Mouse (Mus musculus): ENCODE data around the gene Btn1a1. TPM values are rescaled to one million over a fixed set of nuclear protein-coding genes. Genes with fewer than 3 reads are reported as not detected.
A peak's percentile ranks its signal among the peaks of the same experiment; 100 is the strongest.

Btn1a1 gene
- polyA plus RNA-seq, 2 experiments: 0.31 TPM; not detected in 1

- Histone ChIP-seq H3K4me3 (replicated peaks; ENCODE audit: low read length) (peak overlapping the region; percentile 34), H3K27me3 (ENCODE audit: control insufficient read depth, insufficient read depth, low read length) (no peaks in the 10 kb centered on the region), H3K27ac (replicated peaks; ENCODE audit: low read depth, low read length) (no peak overlapping the region), H3K9ac (ENCODE audit: low read depth, low read length, severe bottlenecking) (peak overlapping the region; percentile 40), H3K4me2 (replicated peaks; ENCODE audit: low read depth, low read length, severe bottlenecking) (peak overlapping the region; percentile 55), H3K9me3 (ENCODE audit: control insufficient read depth, low read length) (no peaks in the 10 kb centered on the region), H3K4me1 (ENCODE audit: control insufficient read depth, insufficient read depth, low read length) (no peaks in the 10 kb centered on the region), H3K36me3 (ENCODE audit: control insufficient read depth, insufficient read depth, low read length) (no peaks in the 10 kb centered on the region)
- ATAC-seq (ENCODE audit: low FRiP score, low read depth) (no peak), DNase-seq (ENCODE audit: low spot score) (no peak)
- WGBS: 2% methylated on average over 12 of the region's 12 CpGs
- TF ChIP-seq POLR2A (IDR thresholded peaks at IDR 0.05; ENCODE audit: borderline replicate concordance, extremely low read depth, insufficient read depth, insufficient read length): no peak
Observed at GRCm38 (mm10) chr13:23435676-23436075, 30.0 kb downstream of the Btn1a1 start.

GRCm38 (mm10) chr13:23435241-23435640 is 30.5 kb downstream of the Btn1a1 start:
- Histone ChIP-seq H3K9me3 (ENCODE audit: control insufficient read depth, low read length) (no peaks in the 10 kb centered on the region), H3K4me2 (replicated peaks; ENCODE audit: low read depth, low read length, severe bottlenecking) (peak overlapping the region; percentile 55), H3K27me3 (ENCODE audit: control insufficient read depth, insufficient read depth, low read length) (no peaks in the 10 kb centered on the region), H3K9ac (ENCODE audit: low read depth, low read length, severe bottlenecking) (peak overlapping the region; percentile 40), H3K4me1 (ENCODE audit: control insufficient read depth, insufficient read depth, low read length) (no peaks in the 10 kb centered on the region), H3K36me3 (ENCODE audit: control insufficient read depth, insufficient read depth, low read length) (no peaks in the 10 kb centered on the region), H3K4me3 (replicated peaks; ENCODE audit: low read length) (peak overlapping the region; percentile 34), H3K27ac (replicated peaks; ENCODE audit: low read depth, low read length) (no peak overlapping the region)
- no peak for TF ChIP-seq POLR2A (IDR thresholded peaks at IDR 0.05; ENCODE audit: borderline replicate concordance, extremely low read depth, insufficient read depth, insufficient read length)
- WGBS: 21% methylated on average over 4 of the region's 4 CpGs
- ATAC-seq (ENCODE audit: low FRiP score, low read depth) (no peak), DNase-seq (ENCODE audit: low spot score) (no peak)

GRCm38 (mm10) chr13:23434426-23434825 is 31.3 kb downstream of the Btn1a1 start:
- H3K4me3 ChIP-seq (replicated peaks; ENCODE audit: low read length): no peak overlapping the region
- peak overlapping the region; percentile 28; the same call in 1 of the 2 replicates for H3K4me2 ChIP-seq (replicated peaks; ENCODE audit: low read depth, low read length, severe bottlenecking)
- H3K4me1 ChIP-seq (ENCODE audit: control insufficient read depth, insufficient read depth, low read length): peaks cover 7% of the 10 kb centered on the region
- DNase-seq (ENCODE audit: low spot score) (no peak), ATAC-seq (ENCODE audit: low FRiP score, low read depth) (no peak)
- H3K27ac ChIP-seq (replicated peaks; ENCODE audit: low read depth, low read length): no peak overlapping the region
- no peaks in the 10 kb centered on the region for H3K36me3 ChIP-seq (ENCODE audit: control insufficient read depth, insufficient read depth, low read length)
- WGBS: 16% methylated on average over 7 of the region's 7 CpGs
- 0 out of 2 replicates have a peak overlapping the region, but pooled peaks have one; percentile 5 for H3K9ac ChIP-seq (ENCODE audit: low read depth, low read length, severe bottlenecking)
- no peaks in the 10 kb centered on the region for H3K27me3 ChIP-seq (ENCODE audit: control insufficient read depth, insufficient read depth, low read length)
- TF ChIP-seq POLR2A (IDR thresholded peaks at IDR 0.05; ENCODE audit: borderline replicate concordance, extremely low read depth, insufficient read depth, insufficient read length): no peak
- H3K9me3 ChIP-seq (ENCODE audit: control insufficient read depth, low read length): no peaks in the 10 kb centered on the region

GRCm38 (mm10) chr13:23433801-23434200 is 31.9 kb downstream of the Btn1a1 start:
- 64% methylated on average over 5 of the region's 5 CpGs for WGBS
- Histone ChIP-seq H3K27me3 (ENCODE audit: control insufficient read depth, insufficient read depth, low read length) (no peaks in the 10 kb centered on the region), H3K27ac (replicated peaks; ENCODE audit: low read depth, low read length) (no peak overlapping the region), H3K4me1 (ENCODE audit: control insufficient read depth, insufficient read depth, low read length) (peaks cover 11% of the 10 kb centered on the region), H3K36me3 (ENCODE audit: control insufficient read depth, insufficient read depth, low read length) (no peaks in the 10 kb centered on the region), H3K4me3 (replicated peaks; ENCODE audit: low read length) (peak overlapping the region; percentile 54; the same call in 1 of the 2 replicates), H3K9ac (ENCODE audit: low read depth, low read length, severe bottlenecking) (no peak overlapping the region), H3K4me2 (replicated peaks; ENCODE audit: low read depth, low read length, severe bottlenecking) (no peak overlapping the region; the same call in 1 of the 2 replicates), H3K9me3 (ENCODE audit: control insufficient read depth, low read length) (no peaks in the 10 kb centered on the region)
- ATAC-seq (ENCODE audit: low FRiP score, low read depth) (no peak), DNase-seq (ENCODE audit: low spot score) (no peak)
- no peak for TF ChIP-seq POLR2A (IDR thresholded peaks at IDR 0.05; ENCODE audit: borderline replicate concordance, extremely low read depth, insufficient read depth, insufficient read length)

GRCm38 (mm10) chr13:23433206-23433605 is 32.5 kb downstream of the Btn1a1 start:
- ATAC-seq (ENCODE audit: low FRiP score, low read depth): no peak
- H3K4me1 ChIP-seq (ENCODE audit: control insufficient read depth, insufficient read depth, low read length): peaks cover 11% of the 10 kb centered on the region
- WGBS: 6% methylated on average over 5 of the region's 5 CpGs
- H3K9me3 ChIP-seq (ENCODE audit: control insufficient read depth, low read length): no peaks in the 10 kb centered on the region
- H3K4me2 ChIP-seq (replicated peaks; ENCODE audit: low read depth, low read length, severe bottlenecking): peak overlapping the region; percentile 63
- no peak overlapping the region for H3K9ac ChIP-seq (ENCODE audit: low read depth, low read length, severe bottlenecking)
- peak overlapping the region; percentile 54 for H3K4me3 ChIP-seq (replicated peaks; ENCODE audit: low read length)
- 0 out of 2 replicates have a peak overlapping the region, but pooled peaks have one; percentile 53 for H3K27ac ChIP-seq (replicated peaks; ENCODE audit: low read depth, low read length)
- H3K27me3 ChIP-seq (ENCODE audit: control insufficient read depth, insufficient read depth, low read length): no peaks in the 10 kb centered on the region
- no peak for TF ChIP-seq POLR2A (IDR thresholded peaks at IDR 0.05; ENCODE audit: borderline replicate concordance, extremely low read depth, insufficient read depth, insufficient read length)
- no peaks in the 10 kb centered on the region for H3K36me3 ChIP-seq (ENCODE audit: control insufficient read depth, insufficient read depth, low read length)
- no peak for DNase-seq (ENCODE audit: low spot score)

All from limb, embryonic 14.5 days (tissue).